ENCODE assay signal across 15 mouse cellular contexts in genomic region chr5:32473029-32473352, GRCm38 (mm10). TPM values are rescaled to one million over a fixed set of nuclear protein-coding genes. Genes with fewer than 3 reads are reported as not detected.
A peak's percentile ranks its signal among the peaks of the same experiment; 100 is the strongest.
DNase-seq lines count a peak whose midpoint lies in the region; ATAC-seq lines count a peak whose summit lies in the region.
"Had no signal": no experiment of that assay in that cellular context is flagged by ENCODE, and none has a peak within 500 bp of the region (broad histone marks: within the 10 kb centered on the region; RNA-seq: fewer than 3 reads in every experiment).

No protein-coding gene starts in this region.

- WGBS in heart, embryonic 10.5 days: 71% methylated on average over 2 of the region's 2 CpGs
- WGBS in liver, embryonic 15.5 days (ENCODE audit: insufficient replicate concordance): 43% methylated on average over 2 of the region's 2 CpGs

- ATAC-seq in liver, embryonic 15.5 days (ENCODE audit: insufficient read depth): peak; percentile 62

- no peak overlapping the region; the same call in 1 of the 2 replicates for H3K4me3 ChIP-seq in heart, embryonic 10.5 days
- H3K4me3 ChIP-seq in liver, embryonic 15.5 days (replicated peaks): peak overlapping the region; percentile 17; the same call in 1 of the 2 replicates

- DNase-seq in heart, embryonic 10.5 days (ENCODE audit: low spot score): no peak
- no peak for DNase-seq in heart, postnatal 36 days
- peak; percentile 40 for DNase-seq in ovary, adult 18-20 months (ENCODE audit: low spot score)
- no peak for DNase-seq in ovary, postnatal 36 days (ENCODE audit: low spot score)
- no peak for DNase-seq in cerebellum, adult 18-20 months
- DNase-seq in left cerebral cortex, postnatal 4 days: no peak
- DNase-seq in frontal cortex, postnatal 25 days (ENCODE audit: low spot score in 2 of 2): no peak
- DNase-seq: adrenal gland, adult 8-10 months; cerebellum, adult 9-10 months; embryo, embryonic 11 days; kidney, postnatal 4 days; lung, postnatal 14 days; thymus, postnatal 36 days had no signal

- no peaks in the 10 kb centered on the region for H3K27me3 ChIP-seq in heart, embryonic 10.5 days (ENCODE audit: insufficient read depth, poor library complexity, severe bottlenecking)
- H3K27me3 ChIP-seq in liver, embryonic 15.5 days: no peaks in the 10 kb centered on the region

- peak overlapping the region; percentile 24; the same call in 1 of the 2 replicates for H3K27ac ChIP-seq in heart, embryonic 10.5 days
- H3K27ac ChIP-seq in liver, embryonic 15.5 days (replicated peaks): peak overlapping the region; percentile 78

- H3K9me3 ChIP-seq in heart, embryonic 10.5 days: no peaks in the 10 kb centered on the region
- H3K9me3 ChIP-seq in liver, embryonic 15.5 days (replicated peaks): no peaks in the 10 kb centered on the region

- intact Hi-C loops in heart, postnatal 36 days (cut with DNase I): no loop called here
- intact Hi-C loops in left cerebral cortex, postnatal 4 days (cut with DNase I): no loop called here

- H3K4me2 ChIP-seq in liver, embryonic 15.5 days: peak overlapping the region; percentile 58
- H3K4me2 ChIP-seq: midbrain, embryonic 11.5 days had no signal

- H3K9ac ChIP-seq in liver, embryonic 15.5 days: peak overlapping the region; percentile 45

- peaks cover 29% of the 10 kb centered on the region for H3K4me1 ChIP-seq in heart, embryonic 10.5 days
- peaks cover 65% of the 10 kb centered on the region for H3K4me1 ChIP-seq in liver, embryonic 15.5 days (replicated peaks)

- 0 out of 2 replicates have a peak, but pooled peaks cover 2% of the 10 kb centered on the region for H3K36me3 ChIP-seq in heart, embryonic 10.5 days
- 0 out of 2 replicates have a peak, but pooled peaks cover 5% of the 10 kb centered on the region for H3K36me3 ChIP-seq in liver, embryonic 15.5 days (replicated peaks)

RNA-seq across cellular contexts. Expression of gene Ppp1cb, which starts 14.3 kb away (rescaled TPM):
- 233 and 261 TPM in 2 replicates for polyA plus RNA-seq in heart, embryonic 10.5 days (2016; fragmentation: Nextera tagmentation; extraction: Ambion mirVana)
- total RNA-seq in heart, postnatal 36 days (2021): 100 to 1,000 TPM; 445 to 446 TPM
- 103 and 111 TPM in 2 replicates for polyA plus RNA-seq in liver, embryonic 15.5 days (2015; fragmentation: Nextera tagmentation; extraction: Ambion mirVana)
- total RNA-seq in left cerebral cortex, postnatal 4 days (2021): 100 to 1,000 TPM; 362 to 387 TPM
